Mouse (Mus musculus): Measurements from ENCODE around the gene Olfr71. TPM values are rescaled to one million over a fixed set of nuclear protein-coding genes. Genes with fewer than 3 reads are reported as not detected.

Olfr71 gene
- total and polyA plus RNA-seq, 2 experiments from 2014 or later, result not detected

GRCm38 (mm10) chr4:43695249-43695671 is 14.8 kb downstream of the Olfr71 start:
- Histone ChIP-seq H3K27ac (ENCODE audit: low read depth) (no peak overlapping the region), H3K36me3 (replicated peaks; ENCODE audit: control insufficient read depth, insufficient read depth, low read length) (0 out of 2 replicates have a peak, but pooled peaks cover 1% of the 10 kb centered on the region), H3K4me2 (ENCODE audit: low read depth, low read length) (no peak overlapping the region), H3K4me1 (ENCODE audit: control insufficient read depth, insufficient read depth) (peaks cover 14% of the 10 kb centered on the region; the same call in 1 of the 2 replicates), H3K4me3 (ENCODE audit: low read depth, low read length) (no peak overlapping the region), H3K27me3 (ENCODE audit: control insufficient read depth, insufficient read depth, low read length) (no peaks in the 10 kb centered on the region), H3K9me3 (replicated peaks; ENCODE audit: control insufficient read depth, low read length) (no peaks in the 10 kb centered on the region), H3K9ac (replicated peaks; ENCODE audit: low read depth, low read length) (no peak overlapping the region)
- TF ChIP-seq CTCF (IDR thresholded peaks at IDR 0.05; ENCODE audit: low read depth) (no peak), EP300 (IDR thresholded peaks at IDR 0.05; ENCODE audit: low read depth) (no peak)
- peak; percentile 76 for ATAC-seq (ENCODE audit: insufficient read depth, low read depth)
- WGBS, result 13% methylated on average over 9 of the region's 9 CpGs
- peak; percentile 40 for DNase-seq (ENCODE audit: low spot score)

GRCm38 (mm10) chr4:43694439-43695248 is 15.4 kb downstream of the Olfr71 start:
- no peaks in the 10 kb centered on the region for H3K27me3 ChIP-seq (ENCODE audit: control insufficient read depth, insufficient read depth, low read length)
- H3K4me3 ChIP-seq (ENCODE audit: low read depth, low read length), result no peak overlapping the region
- ATAC-seq (ENCODE audit: insufficient read depth, low read depth) (no peak), DNase-seq (ENCODE audit: low spot score) (no peak)
- no peak overlapping the region for H3K27ac ChIP-seq (ENCODE audit: low read depth)
- H3K9me3 ChIP-seq (replicated peaks; ENCODE audit: control insufficient read depth, low read length), result no peaks in the 10 kb centered on the region
- H3K36me3 ChIP-seq (replicated peaks; ENCODE audit: control insufficient read depth, insufficient read depth, low read length), result peaks cover 7% of the 10 kb centered on the region; the same call in 1 of the 2 replicates
- TF ChIP-seq EP300 (IDR thresholded peaks at IDR 0.05; ENCODE audit: low read depth) (no peak), CTCF (IDR thresholded peaks at IDR 0.05; ENCODE audit: low read depth) (no peak)
- 85% methylated on average over 1 of the region's 1 CpGs for WGBS
- no peak overlapping the region for H3K4me2 ChIP-seq (ENCODE audit: low read depth, low read length)
- peaks cover 14% of the 10 kb centered on the region; the same call in 1 of the 2 replicates for H3K4me1 ChIP-seq (ENCODE audit: control insufficient read depth, insufficient read depth)
- H3K9ac ChIP-seq (replicated peaks; ENCODE audit: low read depth, low read length), result no peak overlapping the region

- DNase-seq (ENCODE audit: low spot score), result no peak
- peaks cover 11% of the 10 kb centered on the region; the same call in 1 of the 2 replicates for H3K36me3 ChIP-seq (replicated peaks; ENCODE audit: control insufficient read depth, insufficient read depth, low read length)
- no peaks in the 10 kb centered on the region for H3K27me3 ChIP-seq (ENCODE audit: control insufficient read depth, insufficient read depth, low read length)
- peaks cover 14% of the 10 kb centered on the region; the same call in 1 of the 2 replicates for H3K4me1 ChIP-seq (ENCODE audit: control insufficient read depth, insufficient read depth)
- H3K4me2 ChIP-seq (ENCODE audit: low read depth, low read length), result no peak overlapping the region
- no peaks in the 10 kb centered on the region for H3K9me3 ChIP-seq (replicated peaks; ENCODE audit: control insufficient read depth, low read length)
- H3K9ac ChIP-seq (replicated peaks; ENCODE audit: low read depth, low read length), result no peak overlapping the region
- H3K4me3 ChIP-seq (ENCODE audit: low read depth, low read length), result no peak overlapping the region
- TF ChIP-seq CTCF (IDR thresholded peaks at IDR 0.05; ENCODE audit: low read depth) (no peak), EP300 (IDR thresholded peaks at IDR 0.05; ENCODE audit: low read depth) (no peak)
- peak; percentile 25; the same call in 1 of the 2 replicates for ATAC-seq (ENCODE audit: insufficient read depth, low read depth)
- WGBS, result 39% methylated on average over 5 of the region's 5 CpGs
- H3K27ac ChIP-seq (ENCODE audit: low read depth), result no peak overlapping the region
Observed at GRCm38 (mm10) chr4:43693806-43694241, 16.2 kb downstream of the Olfr71 start.

GRCm38 (mm10) chr4:43691026-43691425 is 19.0 kb downstream of the Olfr71 start:
- H3K27me3 ChIP-seq (ENCODE audit: control insufficient read depth, insufficient read depth, low read length), result no peaks in the 10 kb centered on the region
- WGBS, result 56% methylated on average over 5 of the region's 5 CpGs
- H3K9me3 ChIP-seq (replicated peaks; ENCODE audit: control insufficient read depth, low read length), result no peaks in the 10 kb centered on the region
- no peak overlapping the region for H3K27ac ChIP-seq (ENCODE audit: low read depth)
- peaks cover 15% of the 10 kb centered on the region; the same call in 1 of the 2 replicates for H3K36me3 ChIP-seq (replicated peaks; ENCODE audit: control insufficient read depth, insufficient read depth, low read length)
- ATAC-seq (ENCODE audit: insufficient read depth, low read depth) (no peak), DNase-seq (ENCODE audit: low spot score) (no peak)
- H3K4me2 ChIP-seq (ENCODE audit: low read depth, low read length), result no peak overlapping the region
- no peak overlapping the region for H3K4me3 ChIP-seq (ENCODE audit: low read depth, low read length)
- TF ChIP-seq CTCF (IDR thresholded peaks at IDR 0.05; ENCODE audit: low read depth) (no peak), EP300 (IDR thresholded peaks at IDR 0.05; ENCODE audit: low read depth) (no peak)
- H3K9ac ChIP-seq (replicated peaks; ENCODE audit: low read depth, low read length), result no peak overlapping the region
- peaks cover 14% of the 10 kb centered on the region; the same call in 1 of the 2 replicates for H3K4me1 ChIP-seq (ENCODE audit: control insufficient read depth, insufficient read depth)

- Histone ChIP-seq H3K36me3 (replicated peaks; ENCODE audit: control insufficient read depth, insufficient read depth, low read length) (peaks cover 25% of the 10 kb centered on the region), H3K4me3 (ENCODE audit: low read depth, low read length) (no peak overlapping the region), H3K27me3 (ENCODE audit: control insufficient read depth, insufficient read depth, low read length) (no peaks in the 10 kb centered on the region), H3K27ac (ENCODE audit: low read depth) (no peak overlapping the region), H3K4me1 (ENCODE audit: control insufficient read depth, insufficient read depth) (peaks cover 14% of the 10 kb centered on the region; the same call in 1 of the 2 replicates), H3K4me2 (ENCODE audit: low read depth, low read length) (no peak overlapping the region), H3K9me3 (replicated peaks; ENCODE audit: control insufficient read depth, low read length) (no peaks in the 10 kb centered on the region), H3K9ac (replicated peaks; ENCODE audit: low read depth, low read length) (no peak overlapping the region)
- ATAC-seq (ENCODE audit: insufficient read depth, low read depth), result no peak
- 90% methylated on average over 17 of the region's 17 CpGs for WGBS
- TF ChIP-seq EP300 (IDR thresholded peaks at IDR 0.05; ENCODE audit: low read depth) (no peak), CTCF (IDR thresholded peaks at IDR 0.05; ENCODE audit: low read depth) (no peak)
- no peak for DNase-seq (ENCODE audit: low spot score)
Observed at GRCm38 (mm10) chr4:43690021-43690420, 20.0 kb downstream of the Olfr71 start.

Measured in heart, postnatal 0 days (tissue).